Mouse (Mus musculus) heart, embryonic 16.5 days (tissue): ENCODE results near the gene Pkd1. TPM values are rescaled to one million over a fixed set of nuclear protein-coding genes. Genes with fewer than 3 reads are reported as not detected.

Experiments used
- ATAC-seq: fragments of 200-750 bp; cut with Nextera tagmentation; replicated peaks from 2 replicates; pipeline ENCODE4 v1.8.0; 2017; ENCODE audit warnings: moderate number of reproducible peaks; ENCODE audit not compliant: insufficient read depth, low FRiP score; ENCODE audit errors: extremely low read depth
- H3K27ac ChIP-seq: fragments of 300-500 bp; sonication (generic); 2 replicates; pipeline ENCODE4 v1.5.1; 2014; ENCODE audit warnings: mild to moderate bottlenecking, low read length, control low read depth, moderate library complexity
- H3K27me3 ChIP-seq: fragments of 300-500 bp; sonication (generic); 2 replicates; pipeline ENCODE4 v1.6.1; 2014; ENCODE audit warnings: low read length, mixed read lengths; ENCODE audit not compliant: control insufficient read depth, insufficient read depth
- H3K36me3 ChIP-seq: fragments of 300-500 bp; sonication (generic); 2 replicates; pipeline ENCODE4 v1.6.1; 2014; ENCODE audit not compliant: control insufficient read depth, insufficient read depth
- H3K4me1 ChIP-seq: fragments of 300-500 bp; sonication (generic); 2 replicates; pipeline ENCODE4 v1.6.1; 2014; ENCODE audit warnings: low read length, mixed read lengths; ENCODE audit not compliant: control insufficient read depth, insufficient read depth
- H3K4me2 ChIP-seq: fragments of 300-500 bp; sonication (generic); 2 replicates; pipeline ENCODE4 v1.6.1; 2014; ENCODE audit warnings: low read depth, mild to moderate bottlenecking, control low read depth, low read length
- H3K4me3 ChIP-seq: fragments of 300-500 bp; sonication (generic); 2 replicates; pipeline ENCODE4 v1.5.1; 2014; ENCODE audit warnings: mild to moderate bottlenecking, control low read depth, low read length
- H3K9ac ChIP-seq: fragments of 300-500 bp; sonication (generic); 2 replicates; pipeline ENCODE4 v1.6.1; 2014; ENCODE audit warnings: low read length, control low read depth
- H3K9me3 ChIP-seq: fragments of 300-500 bp; sonication (generic); replicated peaks from 2 replicates; pipeline ENCODE4 v1.6.1; 2016; ENCODE audit warnings: low read length; ENCODE audit not compliant: control insufficient read depth
- WGBS: fragments of 180-500 bp; shearing (Covaris S2); extraction: QIAGEN DNeasy Blood & Tissue Kit; methylation state at CpG from one replicate; pipeline ENCODE4 v1.1.7; 2014; 5-methylcytosine and 5-hydroxymethylcytosine counted together
- polyA plus RNA-seq: library from polyadenylated mRNA; unstranded; fragments of >200 nt; fragmentation: Nextera tagmentation; extraction: Ambion mirVana; gene quantifications from 2 replicates; pipeline ENCODE4 v1.2.1, GENCODE M21; 2015

Pkd1 gene
- polyA plus RNA-seq, 1 experiment from 2014 or later = 18.4 TPM

- Histone ChIP-seq H3K27me3 (no peaks in the 10 kb centered on the region), H3K4me2 (no peak overlapping the region), H3K27ac (no peak overlapping the region), H3K4me1 (peaks cover 36% of the 10 kb centered on the region), H3K9me3 (no peaks in the 10 kb centered on the region), H3K4me3 (no peak overlapping the region), H3K36me3 (no peaks in the 10 kb centered on the region), H3K9ac (no peak overlapping the region)
- no peak for ATAC-seq
- 45% methylated on average over 8 of the region's 8 CpGs for WGBS
Observed at GRCm38 (mm10) chr17:24530361-24531050, 19.1 kb upstream of the Pkd1 start.

GRCm38 (mm10) chr17:24531064-24531463 is 18.6 kb upstream of the Pkd1 start:
- no peak overlapping the region for H3K4me3 ChIP-seq
- no peaks in the 10 kb centered on the region for H3K9me3 ChIP-seq
- H3K4me2 ChIP-seq = no peak overlapping the region
- no peak overlapping the region for H3K27ac ChIP-seq
- no peaks in the 10 kb centered on the region for H3K27me3 ChIP-seq
- no peak overlapping the region for H3K9ac ChIP-seq
- H3K4me1 ChIP-seq = peaks cover 33% of the 10 kb centered on the region
- no peak for ATAC-seq
- WGBS = 65% methylated on average over 3 of the region's 3 CpGs
- no peaks in the 10 kb centered on the region for H3K36me3 ChIP-seq

- Histone ChIP-seq H3K27ac (no peak overlapping the region), H3K27me3 (no peaks in the 10 kb centered on the region), H3K4me1 (peaks cover 25% of the 10 kb centered on the region), H3K36me3 (no peaks in the 10 kb centered on the region), H3K4me2 (no peak overlapping the region), H3K4me3 (no peak overlapping the region), H3K9me3 (no peaks in the 10 kb centered on the region), H3K9ac (no peak overlapping the region)
- no peak for ATAC-seq
- 74% methylated on average over 7 of the region's 7 CpGs for WGBS
Observed at GRCm38 (mm10) chr17:24532045-24532444, 17.6 kb upstream of the Pkd1 start.

- Histone ChIP-seq H3K27me3 (no peaks in the 10 kb centered on the region), H3K9ac (peak overlapping the region; percentile 65), H3K4me1 (peaks cover 25% of the 10 kb centered on the region), H3K4me2 (peak overlapping the region; percentile 78), H3K4me3 (peak overlapping the region; percentile 47), H3K36me3 (no peaks in the 10 kb centered on the region), H3K9me3 (no peaks in the 10 kb centered on the region), H3K27ac (no peak overlapping the region)
- 9% methylated on average over 50 of the region's 53 CpGs for WGBS
- ATAC-seq = peak; percentile 59
Observed at GRCm38 (mm10) chr17:24533099-24533992, 16.3 kb upstream of the Pkd1 start.

GRCm38 (mm10) chr17:24534160-24534718 is 15.4 kb upstream of the Pkd1 start, which contains the start of gene Rab26:
TSS of gene Rab26 (minus strand) at chr17:24534210.
- H3K4me3 ChIP-seq = peak within 1 kb of the TSS; percentile 47
- no peaks in the 10 kb centered on the region for H3K36me3 ChIP-seq
- H3K27me3 ChIP-seq = no peaks in the 10 kb centered on the region
- H3K9ac ChIP-seq = peak within 1 kb of the TSS; percentile 65
- peaks cover 19% of the 10 kb centered on the region for H3K4me1 ChIP-seq
- 88% methylated on average over 8 of the region's 8 CpGs for WGBS
- no peak for ATAC-seq
- peak within 1 kb of the TSS; percentile 78 for H3K4me2 ChIP-seq
- H3K9me3 ChIP-seq = no peaks in the 10 kb centered on the region
- H3K27ac ChIP-seq = no peak within 1 kb of the TSS

GRCm38 (mm10) chr17:24535300-24535699 is 14.3 kb upstream of the Pkd1 start:
- 42% methylated on average over 5 of the region's 5 CpGs for WGBS

GRCm38 (mm10) chr17:24537536-24537935 is 12.1 kb upstream of the Pkd1 start:
- Histone ChIP-seq H3K9ac (no peak overlapping the region), H3K4me3 (no peak overlapping the region), H3K27ac (no peak overlapping the region), H3K27me3 (no peaks in the 10 kb centered on the region), H3K4me2 (no peak overlapping the region), H3K36me3 (no peaks in the 10 kb centered on the region), H3K4me1 (peaks cover 7% of the 10 kb centered on the region), H3K9me3 (no peaks in the 10 kb centered on the region)
- ATAC-seq = no peak
- WGBS = 38% methylated on average over 3 of the region's 3 CpGs

More at GRCm38 (mm10) chr17:24535300-24535699, 14.3 kb upstream of the Pkd1 start:
- no peak overlapping the region for H3K4me2 ChIP-seq
- no peaks in the 10 kb centered on the region for H3K27me3 ChIP-seq
- no peaks in the 10 kb centered on the region for H3K36me3 ChIP-seq
- no peak overlapping the region for H3K4me3 ChIP-seq
- no peaks in the 10 kb centered on the region for H3K9me3 ChIP-seq
- peaks cover 9% of the 10 kb centered on the region for H3K4me1 ChIP-seq
- H3K9ac ChIP-seq = no peak overlapping the region
- no peak for ATAC-seq
- no peak overlapping the region for H3K27ac ChIP-seq

- ATAC-seq = no peak
- Histone ChIP-seq H3K27me3 (no peaks in the 10 kb centered on the region), H3K27ac (no peak overlapping the region), H3K9me3 (no peaks in the 10 kb centered on the region), H3K36me3 (no peaks in the 10 kb centered on the region), H3K4me3 (no peak overlapping the region), H3K9ac (no peak overlapping the region), H3K4me1 (no peaks in the 10 kb centered on the region), H3K4me2 (no peak overlapping the region)
- 59% methylated on average over 8 of the region's 8 CpGs for WGBS
Observed at GRCm38 (mm10) chr17:24538950-24539349, 10.7 kb upstream of the Pkd1 start.

- 14% methylated on average over 3 of the region's 3 CpGs for WGBS
- no peaks in the 10 kb centered on the region for H3K27me3 ChIP-seq
Observed at GRCm38 (mm10) chr17:24540375-24540774, 9.3 kb upstream of the Pkd1 start.

More at GRCm38 (mm10) chr17:24540375-24540774, 9.3 kb upstream of the Pkd1 start:
- ATAC-seq = no peak
- Histone ChIP-seq H3K9ac (no peak overlapping the region), H3K36me3 (no peaks in the 10 kb centered on the region), H3K4me1 (no peaks in the 10 kb centered on the region), H3K4me3 (no peak overlapping the region), H3K4me2 (no peak overlapping the region), H3K27ac (no peak overlapping the region), H3K9me3 (no peaks in the 10 kb centered on the region)
